Mouse (Mus musculus) neural tube, postnatal 0 days (tissue): ENCODE results near the gene Hrk. TPM values are rescaled to one million over a fixed set of nuclear protein-coding genes. Genes with fewer than 3 reads are reported as not detected.

Experiments
- polyA plus RNA-seq: library from polyadenylated mRNA; unstranded; fragments of >200 nt; fragmentation: Nextera tagmentation; extraction: Ambion mirVana; gene quantifications from 2 replicates; pipeline ENCODE4 v1.2.1, GENCODE M21; 2015

Hrk gene
- 5.3 and 6.0 TPM in 2 replicates for polyA plus RNA-seq

GRCm38 (mm10) chr5:118164581-118164980 is at the start of gene Hrk:
TSS of gene Hrk (plus strand) at chr5:118164648.

GRCm38 (mm10) chr5:118154839-118155564 is 9.4 kb upstream of the Hrk start, which contains the start of gene Fbxw8:
TSS of gene Fbxw8 (minus strand) at chr5:118155464.

Other genes starting within 250 kb of the Hrk start
- gene Fbxo21, start 187.9 kb upstream of the Hrk start, polyA plus RNA-seq = 105 and 116 TPM in 2 replicates
- 9.8 and 12.6 TPM in 2 replicates for gene Tesc, start 136.9 kb upstream of the Hrk start, polyA plus RNA-seq
- gene Fbxw8, start 9.2 kb upstream of the Hrk start, polyA plus RNA-seq = 18.0 and 18.9 TPM in 2 replicates
- gene Rnft2, start 80.5 kb downstream of the Hrk start, polyA plus RNA-seq = 10.6 and 10.9 TPM in 2 replicates
- gene 2410131K14Rik, start 80.6 kb downstream of the Hrk start, polyA plus RNA-seq = 17.1 and 17.8 TPM in 2 replicates